Mouse (Mus musculus): ENCODE data around the gene Slc39a11. TPM values are rescaled to one million over a fixed set of nuclear protein-coding genes. Genes with fewer than 3 reads are reported as not detected.

The Slc39a11 gene
- polyA plus RNA-seq, 2 experiments: 5.1 to 10.2 TPM

DNA sequence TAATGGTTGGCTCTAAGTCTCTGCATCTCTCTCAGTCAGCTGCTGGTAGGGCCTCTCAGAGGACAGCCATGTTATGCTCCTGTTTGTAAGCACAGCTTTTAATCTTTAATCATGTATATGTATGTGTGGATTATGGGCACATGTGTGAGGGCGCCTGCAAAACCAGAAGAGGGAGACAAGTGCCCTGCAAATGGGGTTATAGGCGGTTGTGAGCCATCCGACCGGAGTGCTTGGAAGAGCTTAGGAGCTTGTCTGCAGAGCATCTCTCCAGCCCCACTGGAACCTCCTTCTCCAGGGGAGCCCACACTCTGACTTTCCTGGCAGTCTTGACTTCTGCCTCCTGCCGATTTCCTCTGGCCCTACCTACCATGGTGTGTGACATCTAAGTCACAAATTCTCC is 211.0 kb downstream of the Slc39a11 start:
- DNase-seq (ENCODE audit: low read depth in 3 of 3, low spot score in 3 of 3) (no peak), ATAC-seq (ENCODE audit: insufficient read depth) (no peak)
- Histone ChIP-seq H3K4me2 (ENCODE audit: low read depth) (no peak overlapping the region), H3K4me1 (replicated peaks; ENCODE audit: control insufficient read depth in 2 of 2, insufficient read depth in 2 of 2, low read length in 1 of 2) (no peaks in the 10 kb centered on the region), H3K36me3 (replicated peaks; ENCODE audit: control insufficient read depth, insufficient read depth, low read depth) (no peaks in the 10 kb centered on the region), H3K9me3 (ENCODE audit: control insufficient read depth, low read length) (no peaks in the 10 kb centered on the region), H3K9ac (replicated peaks) (no peak overlapping the region), H3K4me3 (ENCODE audit: insufficient read depth in 1 of 2, low read depth in 2 of 2, low read length in 2 of 2) (no peak overlapping the region), H3K27me3 (ENCODE audit: control insufficient read depth, insufficient read depth, low read length) (no peaks in the 10 kb centered on the region), H3K27ac (no peak overlapping the region)
- 77% methylated on average over 5 of the region's 5 CpGs for WGBS (ENCODE audit: insufficient replicate concordance)
- TF ChIP-seq CTCF (IDR thresholded peaks at IDR 0.05; ENCODE audit: low read depth) (no peak), EP300 (IDR thresholded peaks at IDR 0.05; ENCODE audit: low read depth) (no peak)

DNA sequence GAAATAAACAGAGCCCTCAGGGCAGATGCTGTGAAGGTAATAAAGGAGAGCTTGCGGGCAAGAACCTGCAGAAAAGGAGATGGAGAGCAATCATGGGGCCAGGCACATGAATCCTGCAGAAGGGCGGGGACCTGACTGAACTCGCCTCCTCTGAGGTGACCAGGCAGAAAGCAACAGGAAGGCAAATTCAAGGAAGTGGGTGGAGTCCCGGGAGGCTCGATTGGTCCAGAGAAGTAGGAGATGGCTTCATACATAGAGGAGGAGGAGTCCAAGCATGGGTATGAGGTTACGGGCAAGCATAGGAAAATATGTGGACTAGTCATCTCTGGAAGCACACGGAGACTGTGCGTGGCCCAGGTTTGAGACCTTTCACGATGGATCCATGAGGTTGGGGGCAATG is 212.5 kb downstream of the Slc39a11 start:
- ATAC-seq (ENCODE audit: insufficient read depth) (no peak), DNase-seq (ENCODE audit: low read depth in 3 of 3, low spot score in 3 of 3) (no peak)
- H3K4me2 ChIP-seq (ENCODE audit: low read depth): no peak overlapping the region
- H3K9me3 ChIP-seq (ENCODE audit: control insufficient read depth, low read length): no peaks in the 10 kb centered on the region
- TF ChIP-seq EP300 (IDR thresholded peaks at IDR 0.05; ENCODE audit: low read depth) (no peak), CTCF (IDR thresholded peaks at IDR 0.05; ENCODE audit: low read depth) (no peak)
- no peaks in the 10 kb centered on the region for H3K4me1 ChIP-seq (replicated peaks; ENCODE audit: control insufficient read depth in 2 of 2, insufficient read depth in 2 of 2, low read length in 1 of 2)
- H3K36me3 ChIP-seq (replicated peaks; ENCODE audit: control insufficient read depth, insufficient read depth, low read depth): no peaks in the 10 kb centered on the region
- no peaks in the 10 kb centered on the region for H3K27me3 ChIP-seq (ENCODE audit: control insufficient read depth, insufficient read depth, low read length)
- 60% methylated on average over 9 of the region's 9 CpGs for WGBS (ENCODE audit: insufficient replicate concordance)
- H3K4me3 ChIP-seq (ENCODE audit: insufficient read depth in 1 of 2, low read depth in 2 of 2, low read length in 2 of 2): no peak overlapping the region
- no peak overlapping the region for H3K9ac ChIP-seq (replicated peaks)
- no peak overlapping the region for H3K27ac ChIP-seq

DNA sequence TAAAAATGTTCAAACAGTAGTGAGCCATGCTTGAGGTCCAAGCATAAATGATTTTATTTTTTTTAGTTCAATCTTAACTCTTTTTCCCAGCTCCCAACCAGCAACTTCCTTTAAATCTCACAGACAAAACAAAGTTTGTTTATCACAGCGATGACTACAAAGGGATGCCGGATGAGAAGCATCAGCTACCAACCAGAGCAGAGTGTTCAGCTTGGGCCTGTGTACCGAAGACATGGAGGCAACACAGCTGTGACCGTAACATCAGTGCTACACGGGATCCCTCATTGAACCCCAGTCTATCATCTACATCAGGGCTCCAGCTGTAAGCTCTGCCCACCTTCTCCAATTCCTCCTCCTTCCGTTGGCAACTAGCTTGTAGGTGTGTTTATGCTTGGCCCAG is 213.6 kb downstream of the Slc39a11 start:
- Histone ChIP-seq H3K27me3 (ENCODE audit: control insufficient read depth, insufficient read depth, low read length) (no peaks in the 10 kb centered on the region), H3K27ac (no peak overlapping the region), H3K36me3 (replicated peaks; ENCODE audit: control insufficient read depth, insufficient read depth, low read depth) (no peaks in the 10 kb centered on the region), H3K4me1 (replicated peaks; ENCODE audit: control insufficient read depth in 2 of 2, insufficient read depth in 2 of 2, low read length in 1 of 2) (no peaks in the 10 kb centered on the region), H3K4me2 (ENCODE audit: low read depth) (no peak overlapping the region), H3K9ac (replicated peaks) (no peak overlapping the region), H3K9me3 (ENCODE audit: control insufficient read depth, low read length) (no peaks in the 10 kb centered on the region), H3K4me3 (ENCODE audit: insufficient read depth in 1 of 2, low read depth in 2 of 2, low read length in 2 of 2) (no peak overlapping the region)
- TF ChIP-seq CTCF (IDR thresholded peaks at IDR 0.05; ENCODE audit: low read depth) (no peak), EP300 (IDR thresholded peaks at IDR 0.05; ENCODE audit: low read depth) (no peak)
- ATAC-seq (ENCODE audit: insufficient read depth) (no peak), DNase-seq (ENCODE audit: low read depth in 3 of 3, low spot score in 3 of 3) (no peak)
- WGBS (ENCODE audit: insufficient replicate concordance): 69% methylated on average over 6 of the region's 6 CpGs

DNA sequence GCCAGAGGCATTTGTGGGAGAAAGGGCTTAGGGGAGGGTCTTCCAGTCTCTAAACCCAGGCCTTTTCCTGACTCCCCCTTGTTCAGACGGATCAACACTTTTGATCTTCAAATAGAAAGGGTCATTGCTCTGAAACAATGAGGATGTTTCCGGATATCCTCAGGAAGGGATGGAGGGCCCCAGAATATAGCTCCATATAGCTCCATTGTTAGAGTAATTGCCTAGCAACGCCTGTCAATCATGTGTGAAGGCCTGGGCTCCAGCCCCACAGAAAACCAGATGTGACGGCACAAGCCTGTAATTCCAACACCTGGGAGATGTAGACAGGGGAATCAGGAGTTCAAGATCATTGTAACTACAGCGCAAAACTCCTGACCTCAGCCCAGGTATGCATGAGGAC is 214.2 kb downstream of the Slc39a11 start:
- no peak overlapping the region for H3K9ac ChIP-seq (replicated peaks)

DNA sequence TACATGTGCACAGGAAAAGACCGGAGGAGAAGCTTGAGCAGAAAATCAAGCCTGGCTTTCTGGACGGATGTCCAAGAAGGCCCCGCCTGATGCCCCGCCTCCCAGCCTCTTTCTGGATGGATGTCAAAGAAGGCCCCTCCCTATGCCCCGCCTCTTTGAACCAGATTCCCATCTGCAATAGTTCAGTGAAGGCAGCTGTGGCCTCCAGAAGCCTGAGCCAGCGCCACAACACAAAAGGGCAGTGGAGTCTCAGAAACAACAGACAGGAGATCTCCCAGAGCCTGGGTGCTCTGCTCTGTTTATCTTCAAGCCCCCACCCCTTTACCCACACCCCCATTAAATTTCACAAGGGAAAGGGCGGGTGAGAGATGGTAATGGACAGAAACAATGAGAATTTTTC is 218.7 kb downstream of the Slc39a11 start:
- TF ChIP-seq CTCF (IDR thresholded peaks at IDR 0.05; ENCODE audit: low read depth): no peak
- TF ChIP-seq EP300 (IDR thresholded peaks at IDR 0.05; ENCODE audit: low read depth): no peak
- DNase-seq (ENCODE audit: low read depth in 3 of 3, low spot score in 3 of 3) (no peak), ATAC-seq (ENCODE audit: insufficient read depth) (no peak)
- 73% methylated on average over 7 of the region's 7 CpGs for WGBS (ENCODE audit: insufficient replicate concordance)
- Histone ChIP-seq H3K27me3 (ENCODE audit: control insufficient read depth, insufficient read depth, low read length) (no peaks in the 10 kb centered on the region), H3K9me3 (ENCODE audit: control insufficient read depth, low read length) (no peaks in the 10 kb centered on the region), H3K4me3 (ENCODE audit: insufficient read depth in 1 of 2, low read depth in 2 of 2, low read length in 2 of 2) (no peak overlapping the region), H3K4me1 (replicated peaks; ENCODE audit: control insufficient read depth in 2 of 2, insufficient read depth in 2 of 2, low read length in 1 of 2) (no peaks in the 10 kb centered on the region), H3K36me3 (replicated peaks; ENCODE audit: control insufficient read depth, insufficient read depth, low read depth) (no peaks in the 10 kb centered on the region), H3K4me2 (ENCODE audit: low read depth) (no peak overlapping the region), H3K27ac (no peak overlapping the region), H3K9ac (replicated peaks) (no peak overlapping the region)

More for the DNA sequence above, 214.2 kb downstream of the Slc39a11 start:
- Histone ChIP-seq H3K36me3 (replicated peaks; ENCODE audit: control insufficient read depth, insufficient read depth, low read depth) (no peaks in the 10 kb centered on the region), H3K9me3 (ENCODE audit: control insufficient read depth, low read length) (no peaks in the 10 kb centered on the region), H3K27ac (no peak overlapping the region), H3K4me1 (replicated peaks; ENCODE audit: control insufficient read depth in 2 of 2, insufficient read depth in 2 of 2, low read length in 1 of 2) (no peaks in the 10 kb centered on the region), H3K4me3 (ENCODE audit: insufficient read depth in 1 of 2, low read depth in 2 of 2, low read length in 2 of 2) (no peak overlapping the region), H3K27me3 (ENCODE audit: control insufficient read depth, insufficient read depth, low read length) (no peaks in the 10 kb centered on the region), H3K4me2 (ENCODE audit: low read depth) (no peak overlapping the region)
- no peak for TF ChIP-seq EP300 (IDR thresholded peaks at IDR 0.05; ENCODE audit: low read depth)
- no peak for TF ChIP-seq CTCF (IDR thresholded peaks at IDR 0.05; ENCODE audit: low read depth)
- 66% methylated on average over 5 of the region's 5 CpGs for WGBS (ENCODE audit: insufficient replicate concordance)
- DNase-seq (ENCODE audit: low read depth in 3 of 3, low spot score in 3 of 3) (no peak), ATAC-seq (ENCODE audit: insufficient read depth) (no peak)
